Mouse (Mus musculus) layer of hippocampus, postnatal 25 days (tissue): Measurements from ENCODE around the gene Zfp710. TPM values are rescaled to one million over a fixed set of nuclear protein-coding genes. Genes with fewer than 3 reads are reported as not detected.
"Not testable (repeated sequence)": the region's sequence is repeated elsewhere in the genome, so short reads cannot be mapped to it uniquely, and the experiment has no call there.

Experiments used
- DNase-seq, 2 experiments: peaks; one replicate each; pipeline ENCODE4 v3.0.0; 2022; ENCODE audit warnings: mixed read lengths in 2 of 2, low spot score in 1 of 2; ENCODE audit errors: extremely low spot score in 1 of 2
- total RNA-seq, 2 experiments: library from RNA; stranded (reverse); gene quantifications; 2 replicates each; pipeline ENCODE4 v1.2.3; 2021

Gene Zfp710
- 10 to 100 TPM; 20.9 to 22.9 TPM for total RNA-seq

DNA sequence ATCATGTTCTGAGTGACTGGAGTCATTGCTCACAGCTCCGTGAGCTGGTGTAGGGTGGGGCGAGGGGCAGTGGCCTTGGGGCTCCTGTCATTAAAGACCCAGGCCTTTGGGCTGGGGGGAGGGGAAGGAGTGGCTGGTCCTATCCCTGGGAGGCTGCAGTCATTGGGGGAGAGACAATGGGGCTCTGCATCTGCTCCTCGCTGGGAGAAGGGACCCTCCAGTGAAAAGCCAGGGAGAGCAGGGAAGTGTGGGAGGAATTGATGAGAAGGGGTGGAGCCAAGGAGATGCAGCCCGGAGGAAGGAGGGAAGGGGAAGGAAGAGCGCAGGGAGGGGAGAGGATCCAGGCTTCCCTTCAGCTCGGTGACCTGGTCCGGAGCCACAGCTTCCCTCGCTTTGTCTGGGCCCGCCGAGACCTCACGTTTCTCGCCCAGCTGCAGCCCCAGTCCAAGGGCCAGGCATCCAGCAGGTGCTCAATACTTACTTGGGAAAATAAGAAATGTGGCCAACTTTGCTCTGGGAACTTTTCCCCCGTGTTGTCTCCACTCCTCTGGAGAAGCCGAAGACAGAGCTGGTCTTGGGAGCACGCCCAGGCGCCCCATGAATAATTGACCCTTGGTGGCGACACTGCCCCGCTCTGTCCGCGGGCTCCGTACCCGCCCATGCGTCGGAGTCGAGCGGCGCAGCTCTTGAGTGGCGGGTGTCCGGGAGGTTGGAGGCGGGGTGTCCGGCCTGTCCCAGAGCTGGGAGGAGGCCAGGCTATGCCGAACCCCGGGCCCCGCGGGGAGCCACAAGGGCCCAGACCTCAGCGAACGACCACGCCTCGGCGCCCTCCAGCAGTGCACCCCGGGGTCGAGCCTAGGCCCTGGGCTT lies at the start of gene Zfp710:
Gene Zfp710 (plus strand): TSS at position 294 of the 870 bp plus-strand sequence.
- DNase-seq: peak; percentile 47 to 55

DNA sequence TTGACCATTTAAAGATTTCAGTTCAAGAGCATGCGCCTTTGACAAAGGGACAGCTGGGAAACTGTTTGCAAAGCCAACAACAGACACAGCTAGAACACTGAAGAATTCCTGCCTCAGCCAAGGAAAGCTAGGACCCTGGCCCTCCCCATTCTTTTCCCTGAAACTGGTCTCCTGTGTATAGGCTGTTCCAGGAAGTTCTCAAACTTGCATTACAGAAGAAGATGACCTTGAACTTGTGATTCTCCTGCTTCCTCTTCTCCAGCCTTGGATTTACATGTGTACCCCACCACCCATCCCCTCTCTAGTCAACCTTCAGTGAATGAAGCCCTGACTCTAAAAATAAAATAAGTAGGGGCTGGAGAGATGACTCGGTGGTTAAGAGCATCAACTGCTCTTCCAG lies 49.3 kb upstream of the Zfp710 start:
- DNase-seq: no peak

GRCm38 (mm10) chr7:79986717-79987116 lies 37.9 kb upstream of the Zfp710 start:
- no peak for DNase-seq

GRCm38 (mm10) chr7:79987745-79988144 lies 36.9 kb upstream of the Zfp710 start:
- no peak for DNase-seq

GRCm38 (mm10) chr7:79988466-79988865 lies 36.1 kb upstream of the Zfp710 start:
- not testable (repeated sequence) for DNase-seq

DNA sequence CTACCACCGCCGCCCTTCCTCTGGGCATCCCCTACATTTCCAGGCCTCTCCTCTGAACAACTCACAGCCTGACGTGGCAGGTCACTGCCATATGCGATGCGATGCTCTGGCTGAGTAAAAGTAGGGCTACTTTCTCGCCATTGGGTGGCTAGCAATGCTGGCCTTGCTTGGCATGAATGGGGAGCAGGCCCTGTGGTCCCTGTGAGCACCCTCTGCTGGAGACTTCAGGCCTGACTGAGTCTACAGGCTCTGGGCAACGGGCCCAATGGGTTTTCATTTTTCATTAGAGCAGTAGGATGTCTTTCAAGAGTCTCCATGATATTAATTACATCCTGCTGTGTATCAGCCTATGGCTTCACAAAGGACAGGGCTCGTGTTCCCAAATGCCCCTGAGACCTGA lies 30.1 kb upstream of the Zfp710 start:
- peak; percentile 15 to 56 for DNase-seq

- no peak for DNase-seq
Observed at GRCm38 (mm10) chr7:79997761-79998160, 26.9 kb upstream of the Zfp710 start.

GRCm38 (mm10) chr7:80002353-80003055 lies 22.1 kb upstream of the Zfp710 start:
- no peak for DNase-seq

- DNase-seq: no peak
Observed at GRCm38 (mm10) chr7:80004776-80005554, 19.6 kb upstream of the Zfp710 start.

- no peak for DNase-seq
Observed at GRCm38 (mm10) chr7:80010680-80011079, 13.9 kb upstream of the Zfp710 start.

- DNase-seq: no peak
Observed at GRCm38 (mm10) chr7:80011470-80011869, 13.1 kb upstream of the Zfp710 start.

DNA sequence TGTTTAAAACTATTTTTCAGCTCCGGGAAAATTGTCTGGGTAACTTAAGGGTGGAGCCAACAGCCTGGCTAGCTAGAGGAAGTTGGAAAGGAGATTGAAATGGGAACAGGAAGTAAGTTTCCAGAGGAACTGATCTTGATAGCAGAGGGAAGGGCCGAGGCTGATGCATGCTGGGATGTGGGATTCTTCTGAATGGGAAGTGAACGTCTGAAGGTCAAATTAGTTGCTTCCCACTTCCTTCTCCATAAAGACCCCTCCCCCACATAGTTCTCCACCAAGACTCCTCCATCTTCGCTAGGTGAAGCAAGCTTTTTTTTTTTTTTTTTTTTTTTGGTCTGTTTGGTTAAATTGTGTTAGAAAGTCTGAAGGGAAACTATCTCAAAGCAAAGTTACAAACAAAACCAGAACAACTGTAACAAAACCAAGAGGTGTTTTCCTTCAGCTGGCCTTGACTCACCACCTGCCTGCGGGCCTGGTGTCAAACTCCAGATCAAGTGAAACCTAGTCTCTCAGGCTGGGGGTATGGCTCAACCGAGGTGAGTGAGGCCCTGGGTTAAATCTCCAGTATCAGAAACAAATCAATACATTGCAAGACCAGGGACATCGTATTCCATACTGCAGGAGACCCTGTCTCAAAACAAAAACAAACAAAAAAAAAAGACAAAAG lies 10.6 kb upstream of the Zfp710 start:
- DNase-seq: no peak

DNA sequence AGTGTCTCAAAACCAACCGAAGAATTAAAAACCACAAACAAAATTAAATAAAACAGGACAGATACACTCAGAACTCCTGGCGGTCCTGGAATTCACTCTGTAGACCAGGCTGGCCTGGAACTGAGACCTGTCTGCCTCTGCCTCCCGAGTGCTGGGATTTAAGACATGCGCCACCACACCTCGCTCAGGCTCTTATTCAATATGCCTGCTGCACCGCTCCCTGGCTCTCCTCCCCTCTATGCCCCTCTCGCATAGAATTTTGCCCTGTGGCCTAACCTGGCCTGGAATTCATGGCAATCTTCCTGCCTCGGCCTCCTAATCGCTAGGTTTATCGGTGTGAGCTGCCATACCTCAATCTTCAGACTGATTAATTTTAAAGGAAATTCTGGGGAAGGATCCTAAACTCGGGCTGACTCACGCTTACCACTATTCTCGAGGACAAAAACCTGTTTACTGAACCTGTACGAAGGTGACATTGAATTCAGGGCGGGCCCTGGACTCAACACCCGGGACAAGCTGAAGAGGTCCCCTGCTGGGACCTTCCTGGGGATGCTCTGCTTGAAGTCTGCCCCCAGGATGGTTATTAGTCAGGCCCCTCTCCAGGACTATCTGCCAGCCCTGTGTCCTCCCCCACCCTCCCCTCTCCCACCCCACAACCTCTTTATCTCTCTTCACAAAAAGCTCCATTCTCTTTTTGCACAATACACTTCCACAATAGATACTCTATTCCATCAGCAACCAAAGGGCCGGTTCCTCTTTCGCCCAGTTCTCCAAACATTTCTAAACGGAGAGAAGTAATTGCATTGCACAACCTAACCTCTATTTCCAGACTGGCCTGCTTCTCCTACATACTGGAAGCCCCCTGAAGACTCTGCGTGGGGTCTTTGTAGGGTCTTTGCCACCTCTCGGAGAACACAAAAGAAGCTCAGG lies 9.5 kb upstream of the Zfp710 start:
- no peak for DNase-seq

DNA sequence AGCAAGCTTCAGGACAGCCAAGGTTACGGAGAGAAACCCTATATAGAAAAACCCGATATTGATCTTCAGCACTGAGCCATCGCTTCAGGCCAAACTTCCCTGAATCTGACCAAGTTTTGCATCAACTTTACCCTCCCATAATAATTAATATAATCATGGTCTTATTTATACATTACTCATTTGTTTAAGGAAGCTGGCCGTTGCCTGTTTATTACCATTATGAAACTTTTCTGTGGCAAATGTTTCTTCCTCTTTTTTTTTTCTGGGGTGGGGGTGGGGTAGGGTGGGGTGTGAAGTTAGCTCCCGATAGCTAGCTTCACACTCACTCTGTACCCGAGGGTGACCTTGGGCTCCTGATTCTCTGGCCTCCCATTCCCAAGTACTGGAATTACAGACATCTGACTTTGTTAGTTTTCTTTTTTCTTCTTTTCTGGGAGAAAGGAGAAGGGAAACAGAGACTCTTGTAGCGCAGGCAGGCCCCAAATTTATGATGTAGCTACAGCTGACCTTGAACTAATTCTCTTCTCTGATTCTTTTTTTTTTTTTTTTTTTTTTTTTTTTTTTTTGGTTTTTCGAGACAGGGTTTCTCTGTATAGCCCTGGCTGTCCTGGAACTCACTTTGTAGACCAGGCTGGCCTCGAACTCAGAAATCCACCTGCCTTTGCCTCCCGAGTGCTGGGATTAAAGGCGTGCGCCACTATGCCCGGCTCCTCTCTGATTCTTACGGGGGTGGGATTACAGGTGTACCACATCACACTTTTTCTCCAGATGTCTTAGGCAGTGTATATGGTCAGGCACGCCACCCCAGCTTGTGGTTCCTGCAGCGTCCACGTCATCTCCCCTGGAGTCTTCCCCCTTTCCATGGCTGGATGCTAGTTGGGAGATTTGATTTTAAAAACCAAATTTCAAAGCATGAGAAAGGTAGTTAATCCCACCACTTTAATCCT lies 5.8 kb upstream of the Zfp710 start:
- DNase-seq: no peak

- DNase-seq: no peak
Observed at GRCm38 (mm10) chr7:80023621-80024435, 786 bp upstream of the Zfp710 start.

DNA sequence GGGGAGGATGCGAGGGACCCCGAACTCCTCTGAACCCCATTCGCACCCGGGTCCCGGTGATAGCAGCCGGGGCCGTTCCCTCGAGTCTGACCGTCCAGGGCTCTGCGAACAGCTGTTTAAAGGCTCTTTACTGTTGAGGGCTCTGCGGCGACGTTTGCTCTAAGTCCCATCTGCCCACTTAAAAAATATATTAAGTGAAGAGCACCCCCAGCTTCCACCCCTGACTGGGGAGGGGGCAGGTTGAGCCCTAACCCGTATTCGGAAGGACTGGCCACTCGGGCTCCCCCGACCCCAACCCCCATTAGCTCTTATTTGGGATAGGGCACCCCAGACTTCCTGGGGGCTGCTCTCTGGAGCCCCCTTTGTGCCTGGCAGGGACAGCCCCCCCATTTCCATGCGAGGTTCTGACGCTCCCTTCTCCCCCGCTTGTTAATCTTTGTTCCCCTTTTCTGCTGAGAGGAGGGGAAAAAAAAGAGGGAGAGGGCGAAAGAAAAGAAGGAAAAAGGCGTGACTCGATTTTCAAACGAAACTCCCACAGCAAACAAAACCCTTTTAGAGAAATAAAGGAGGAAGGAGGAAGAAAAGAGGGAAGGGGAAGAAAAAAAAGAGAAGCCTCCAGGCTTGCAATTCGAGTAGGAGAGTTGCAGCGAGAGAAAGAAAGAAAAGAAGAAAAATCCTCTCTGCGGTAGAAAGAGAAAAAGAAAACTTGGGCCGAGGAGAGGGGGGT lies 940 bp downstream of the Zfp710 start:
- no peak for DNase-seq
